Comparison of ENCODE assay signal across 8 mouse cellular contexts in genomic region chr10:86685179-86686016, GRCm38 (mm10). TPM values are rescaled to one million over a fixed set of nuclear protein-coding genes. Genes with fewer than 3 reads are reported as not detected.
DNase-seq lines count a peak whose midpoint lies in the region; ATAC-seq lines count a peak whose summit lies in the region.
"Not testable (repeated sequence)": the region's sequence is repeated elsewhere in the genome, so short reads cannot be mapped to it uniquely, and the experiment has no call there.

No protein-coding gene starts in this region.

- peak overlapping the region; percentile 80 for H3K4me2 ChIP-seq in hindbrain, embryonic 12.5 days (replicated peaks)

- peak; percentile 95 for ATAC-seq in hindbrain, embryonic 12.5 days (ENCODE audit: low FRiP score)

- peak overlapping the region; percentile 71 for H3K4me3 ChIP-seq in hindbrain, embryonic 12.5 days

- H3K36me3 ChIP-seq in hindbrain, embryonic 12.5 days, result not testable (repeated sequence)

- under 1% methylated on average over 44 of the region's 53 CpGs for WGBS in hindbrain, embryonic 12.5 days

- H3K27me3 ChIP-seq in hindbrain, embryonic 12.5 days, result not testable (repeated sequence)

- H3K9ac ChIP-seq in hindbrain, embryonic 12.5 days, result peak overlapping the region; percentile 82

- H3K4me1 ChIP-seq in hindbrain, embryonic 12.5 days, result not testable (repeated sequence)

- not testable (repeated sequence) for H3K9me3 ChIP-seq in hindbrain, embryonic 12.5 days (replicated peaks)

- DNase-seq in NIH3T3 (ENCODE audit: low read depth), result peak; percentile 91
- peak; percentile 90 to 91 for DNase-seq in cerebellum, postnatal 10 days
- peak; percentile 71 to 80 for DNase-seq in frontal cortex, postnatal 10 days (ENCODE audit: low spot score in 2 of 2)
- DNase-seq in layer of hippocampus, postnatal 25 days (ENCODE audit: extremely low spot score in 1 of 2, low spot score in 1 of 2), result peak; percentile 78 to 79
- peak; percentile 81 for DNase-seq in lung, postnatal 14 days
- DNase-seq in ovary, postnatal 36 days (ENCODE audit: low spot score), result peak; percentile 80
- DNase-seq in thymus, postnatal 14 days, result peak; percentile 88

- peak overlapping the region; percentile 70 for H3K27ac ChIP-seq in hindbrain, embryonic 12.5 days

RNA-seq across cellular contexts. Expression of gene Hsp90b1, which starts 19.9 kb away (rescaled TPM):
- polyA plus RNA-seq in hindbrain, embryonic 12.5 days (2016; fragmentation: Nextera tagmentation; extraction: Ambion mirVana), result 551 and 555 TPM in 2 replicates
- total RNA-seq in layer of hippocampus, postnatal 25 days (2021), result 100 to 1,000 TPM; 284 to 328 TPM

RNA-seq across cellular contexts. Expression of gene Ttc41, which starts 20.2 kb away (rescaled TPM):
- polyA plus RNA-seq in hindbrain, embryonic 12.5 days (2016; fragmentation: Nextera tagmentation; extraction: Ambion mirVana), result 2.6 and 3.4 TPM in 2 replicates
- 1 to 10 TPM; 1.2 to 1.5 TPM for total RNA-seq in layer of hippocampus, postnatal 25 days (2021)

Comparison
In these comparisons a context has a peak if more than half of its experiments do, and no peak if none do; other contexts are left out.
1. Peak in every context shown above with its lines: DNase-seq, ATAC-seq, H3K4me3 ChIP-seq and H3K27ac ChIP-seq.